Mouse (Mus musculus): ENCODE data around the gene Rhbdf1. TPM values are rescaled to one million over a fixed set of nuclear protein-coding genes. Genes with fewer than 3 reads are reported as not detected.
"Not testable (repeated sequence)": the region's sequence is repeated elsewhere in the genome, so short reads cannot be mapped to it uniquely, and the experiment has no call there.

The Rhbdf1 gene
- total RNA-seq, 2 experiments from 2014 or later = 25.0 to 29.1 TPM

DNA sequence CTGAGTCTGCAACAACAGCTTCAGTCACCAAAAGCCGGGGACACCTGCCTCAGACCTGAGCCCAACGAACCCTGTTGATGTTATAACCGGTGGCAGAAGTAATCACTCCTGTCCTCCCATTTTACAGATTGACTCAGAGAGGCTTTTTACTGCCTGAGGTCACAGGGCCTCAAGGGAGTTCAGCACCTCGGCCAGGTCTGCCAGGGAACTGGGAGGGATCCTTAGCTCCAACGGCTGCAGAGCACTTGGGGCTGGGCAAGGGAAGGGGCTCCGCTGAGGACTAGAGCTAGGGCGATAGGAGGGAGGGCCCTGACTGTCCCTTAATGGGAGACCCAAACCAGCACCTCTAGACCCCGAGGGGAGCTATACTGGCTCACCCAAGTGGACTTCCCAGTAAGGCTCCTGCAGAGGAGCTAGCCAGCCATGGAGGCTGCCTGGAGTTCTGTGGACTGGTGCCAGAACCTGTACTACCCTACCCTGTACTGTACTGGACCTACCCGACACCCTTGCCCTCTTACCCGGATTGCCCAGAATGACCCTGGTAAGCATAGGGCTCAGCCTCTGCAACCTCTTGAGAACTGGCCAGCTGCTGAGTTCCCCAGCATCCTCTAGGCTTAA lies 1.4 kb downstream of the Rhbdf1 start:
- DNase-seq = no peak

DNA sequence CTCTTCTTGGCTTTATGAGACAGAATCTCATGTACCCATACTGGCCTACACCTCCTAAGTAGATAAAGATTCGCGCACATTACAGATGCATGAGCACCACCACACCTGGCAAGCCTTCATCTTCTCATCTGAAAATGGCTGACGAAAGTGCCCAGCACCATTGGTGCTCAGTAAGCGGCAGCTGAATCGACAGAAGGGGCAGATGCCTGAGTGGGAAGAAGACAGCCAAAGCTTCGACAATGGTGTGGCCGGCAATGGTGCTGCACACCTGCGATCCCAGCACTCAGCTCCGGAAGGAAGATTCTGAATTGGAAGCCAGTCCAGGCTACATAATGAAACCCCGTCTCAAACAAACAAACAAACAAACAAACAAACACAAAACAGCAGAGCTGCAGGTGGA lies 2.8 kb downstream of the Rhbdf1 start:
- no peak for DNase-seq

DNA sequence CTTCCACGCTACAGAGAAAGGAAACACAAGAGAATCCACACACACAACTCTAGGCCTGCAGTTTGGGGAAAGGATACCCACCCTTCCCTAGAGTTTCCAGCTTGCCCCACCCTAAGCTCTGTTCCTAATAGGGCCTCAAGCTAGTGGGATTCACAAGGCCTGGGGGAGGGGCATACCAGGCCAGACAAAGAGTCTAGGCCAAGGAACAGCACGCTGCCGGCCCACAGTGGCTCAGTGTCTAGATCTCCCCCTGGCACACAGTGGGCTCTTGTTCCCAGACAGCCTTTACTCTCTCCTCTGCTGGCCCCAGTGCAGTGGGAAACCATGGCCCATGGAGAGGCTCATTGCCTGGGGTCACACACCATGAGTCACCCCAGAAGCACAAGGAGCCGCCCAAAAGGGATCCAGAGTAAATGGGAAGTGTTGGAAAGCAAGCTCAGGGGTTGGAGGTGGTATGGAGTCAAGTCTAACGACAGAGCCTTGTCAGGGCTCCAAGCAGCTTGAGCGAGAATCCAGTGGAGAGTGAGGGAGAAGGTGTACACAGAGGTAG lies 3.5 kb downstream of the Rhbdf1 start:
- no peak for DNase-seq

DNA sequence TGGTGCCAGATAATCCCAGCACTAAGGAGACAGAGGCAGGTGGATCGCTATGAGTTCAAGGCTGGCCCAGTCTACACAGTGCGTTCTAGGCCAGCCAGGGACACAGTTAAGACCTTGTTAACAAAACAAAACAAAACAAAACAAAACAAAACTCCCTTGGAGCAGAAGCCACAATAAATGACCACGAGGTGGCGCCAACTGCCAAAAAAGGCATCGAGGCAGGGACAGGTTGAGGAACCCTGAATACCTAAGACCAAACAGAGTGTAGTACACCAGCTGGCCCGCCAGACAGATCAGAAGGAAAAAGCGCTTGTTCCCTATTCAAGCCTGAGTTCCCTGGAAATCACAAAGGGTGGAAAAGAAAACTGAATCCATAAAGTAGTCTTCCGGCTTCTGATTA lies 5.2 kb downstream of the Rhbdf1 start:
- DNase-seq = peak; percentile 85

DNA sequence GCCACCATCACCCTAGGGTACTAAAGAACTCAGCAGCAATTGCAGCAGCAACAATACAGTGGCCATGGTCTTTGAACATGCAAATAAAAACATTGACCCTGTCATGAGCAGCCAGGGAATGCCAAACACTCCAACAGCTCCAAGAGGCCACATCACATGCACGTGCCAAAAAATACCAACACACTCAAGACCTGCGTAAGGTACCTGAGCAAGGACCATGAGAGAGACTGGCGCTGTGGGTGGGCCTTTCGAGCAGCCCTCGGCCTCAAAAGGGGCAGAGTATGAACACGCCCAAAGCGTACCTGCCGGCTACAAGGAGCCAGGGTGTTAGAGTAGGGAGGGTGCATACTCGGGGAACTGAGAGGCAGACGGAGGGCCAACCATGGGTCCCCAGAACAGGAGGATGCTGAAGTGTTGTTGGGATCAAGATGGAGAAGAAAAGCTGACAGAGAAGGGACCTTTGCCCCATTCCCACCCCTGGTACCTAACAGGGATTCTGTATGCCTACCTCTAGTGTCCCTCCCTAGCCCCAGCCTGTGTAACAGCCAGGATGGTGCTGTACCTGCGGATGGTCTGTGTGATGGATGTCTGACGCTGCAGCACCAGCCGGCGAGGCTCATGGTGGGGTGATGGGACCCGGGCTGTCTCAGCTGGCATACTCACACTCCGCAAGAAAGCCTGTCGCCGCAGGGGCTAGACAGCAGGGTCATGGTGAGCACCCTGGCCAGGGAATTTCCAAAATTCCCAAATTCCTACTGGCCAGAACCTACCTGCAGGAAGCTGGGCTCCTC lies 6.5 kb downstream of the Rhbdf1 start:
- no peak for DNase-seq

DNA sequence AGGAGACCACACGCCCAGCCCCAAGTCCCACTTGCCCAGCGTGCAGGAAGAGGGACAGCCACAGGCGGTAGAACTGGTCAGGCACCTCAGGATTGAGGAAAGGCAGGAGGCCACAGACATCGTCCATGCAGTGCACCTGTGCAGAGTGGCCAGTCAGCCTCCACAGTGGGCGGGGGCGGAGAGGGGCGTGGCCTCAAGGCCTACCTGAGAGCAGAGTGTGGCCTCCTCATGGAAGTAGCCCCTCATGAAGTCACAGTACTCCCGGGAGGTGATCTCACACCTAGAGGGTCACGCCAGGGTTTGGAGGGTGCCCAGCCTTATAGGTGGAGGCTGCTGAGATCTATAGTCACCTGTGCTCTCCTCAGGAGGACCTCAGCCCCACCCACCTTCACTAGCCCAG lies 11.5 kb downstream of the Rhbdf1 start:
- DNase-seq = no peak

DNA sequence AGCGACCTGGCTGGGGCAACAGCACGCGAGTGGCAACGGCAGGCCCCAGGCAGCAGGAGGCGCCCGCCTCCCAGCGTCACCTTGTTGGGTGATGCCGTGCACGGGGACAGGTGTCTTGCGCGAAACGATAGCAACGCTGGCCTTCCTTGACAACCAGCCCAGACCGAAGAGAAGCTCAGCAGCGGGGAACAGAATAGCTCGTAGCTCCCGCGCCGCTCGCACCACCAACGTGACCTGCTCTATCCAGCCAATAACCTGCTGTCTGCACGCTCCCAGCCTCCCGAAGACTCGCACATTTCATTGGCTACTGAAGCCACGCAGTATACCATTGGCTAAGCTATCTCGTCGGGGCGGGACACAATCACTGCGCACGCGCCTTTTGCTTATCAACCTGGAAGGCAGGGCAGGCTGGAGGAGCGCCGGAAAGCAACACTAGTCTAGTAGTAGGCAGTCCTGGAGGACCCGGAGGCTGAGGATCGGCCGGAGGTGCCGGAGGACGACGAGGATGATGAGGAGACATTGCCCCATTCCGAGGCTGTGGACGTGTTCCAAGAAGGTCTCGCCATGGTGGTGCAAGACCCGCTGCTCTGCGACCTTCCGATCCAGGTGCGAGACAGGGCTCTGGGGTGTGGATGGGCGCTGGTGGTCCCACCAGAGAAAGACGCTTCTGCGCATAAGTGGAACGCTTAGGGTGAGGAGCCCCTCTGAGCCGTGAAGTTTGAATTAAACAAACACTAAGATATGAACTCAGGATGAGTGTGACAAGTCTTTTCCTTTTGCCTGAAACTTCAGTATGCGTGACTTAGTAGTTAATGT lies 16.8 kb downstream of the Rhbdf1 start, which contains the start of gene Snrnp25:
Gene Snrnp25, plus strand, starts transcription at position 358 of the 816 bp plus-strand sequence.
- peak; percentile 96 for DNase-seq

DNA sequence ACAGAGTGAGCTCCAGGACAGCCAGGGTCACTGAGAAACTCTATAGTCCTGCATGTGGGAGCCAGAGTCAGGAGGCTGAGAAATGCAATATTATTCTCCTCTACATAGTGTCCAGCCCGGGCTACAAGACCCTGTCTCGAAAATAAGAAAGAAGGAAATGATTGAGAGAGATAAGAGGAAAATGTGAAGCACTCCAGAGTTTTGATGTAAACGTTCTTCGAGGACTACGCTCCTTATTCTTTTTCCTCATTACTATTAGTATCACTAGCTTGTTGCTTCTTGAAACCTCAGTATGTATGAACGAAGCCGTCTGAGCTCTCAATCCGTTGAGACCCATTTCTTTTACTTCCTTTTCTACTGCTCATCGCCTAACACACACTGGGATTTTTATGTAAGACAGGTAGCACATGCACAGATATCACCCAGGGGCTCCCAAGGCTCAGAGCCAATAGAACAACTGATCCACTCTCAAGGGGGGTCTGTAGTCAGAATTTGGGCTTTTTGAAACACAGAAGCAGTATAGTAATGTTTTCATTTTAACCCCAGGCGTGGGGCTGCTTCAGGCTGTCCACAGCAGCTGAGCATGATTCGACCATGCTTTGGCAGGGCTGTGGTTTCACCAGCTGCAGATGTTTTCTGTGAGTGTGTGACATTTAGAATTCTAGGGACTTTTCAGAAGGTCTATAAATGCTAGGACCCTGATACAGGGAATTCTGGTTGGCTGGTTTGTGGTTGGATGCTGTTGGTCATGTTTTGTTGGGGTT lies 20.0 kb downstream of the Rhbdf1 start:
- DNase-seq = no peak

DNA sequence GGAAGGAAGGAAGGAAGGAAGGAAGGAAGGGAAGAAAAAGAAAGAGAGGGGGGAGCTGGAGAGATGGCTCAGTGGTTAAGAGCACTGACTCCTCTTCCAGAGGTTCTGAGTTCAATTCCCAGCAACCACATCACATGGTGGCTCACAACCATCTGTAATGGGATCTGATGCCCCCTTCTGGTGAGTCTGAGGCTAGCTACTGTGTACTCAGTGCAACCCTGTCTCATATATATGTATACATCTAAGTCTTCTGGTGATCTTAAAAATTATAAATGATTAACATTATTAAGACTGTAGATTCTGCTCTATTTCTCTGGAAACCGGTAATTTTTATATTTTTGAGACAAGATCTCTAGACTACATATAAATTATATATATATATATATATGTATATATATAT lies 21.1 kb downstream of the Rhbdf1 start:
- DNase-seq = not testable (repeated sequence)

DNA sequence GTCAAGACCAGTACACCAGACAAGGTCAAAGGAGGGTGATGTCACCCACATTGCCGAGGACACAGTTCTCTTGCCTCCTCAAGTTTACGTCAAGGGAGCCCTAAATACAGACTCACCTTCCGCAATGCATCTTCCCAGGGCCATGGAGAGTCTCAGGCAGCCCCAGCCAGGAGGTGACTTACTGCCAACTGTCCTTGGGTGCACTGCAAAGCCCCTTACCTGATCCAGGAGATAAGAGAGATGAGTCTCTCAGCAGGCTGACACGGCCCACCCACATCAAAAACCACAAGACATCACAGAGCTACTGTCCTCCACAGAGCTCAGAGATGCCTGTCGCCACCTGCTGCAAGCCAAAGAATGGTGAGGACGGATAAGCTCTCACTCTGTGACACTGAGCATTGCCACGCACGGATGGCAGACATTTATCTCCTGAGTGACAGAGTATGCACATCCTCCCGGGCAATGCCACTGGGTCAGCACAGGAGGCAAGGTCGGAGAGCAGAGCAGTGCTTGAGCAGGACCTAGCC lies 22.0 kb downstream of the Rhbdf1 start, which contains the start of gene Il9r:
Gene Il9r, minus strand, starts transcription at position 205 of the 527 bp plus-strand sequence.
- DNase-seq = peak; percentile 48

DNA sequence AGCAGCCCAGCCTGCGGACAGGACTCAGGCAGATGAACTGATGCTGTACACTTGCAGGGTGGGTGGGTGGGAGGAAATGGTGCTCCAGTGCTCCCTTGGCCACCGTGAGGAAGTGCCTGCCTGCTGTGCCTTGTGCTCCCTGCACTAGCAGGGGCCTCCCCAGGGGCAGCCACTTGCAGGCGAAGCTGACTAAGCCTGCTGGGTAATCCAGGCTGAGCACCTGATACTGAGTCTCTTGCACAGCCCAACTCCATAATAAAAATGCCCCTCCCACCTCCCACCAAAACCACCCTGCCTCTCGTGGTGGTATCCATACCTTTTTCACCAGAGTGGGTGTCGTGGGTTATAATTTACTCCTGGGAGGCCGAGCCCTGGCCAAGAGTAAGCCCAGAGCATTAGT lies 22.9 kb downstream of the Rhbdf1 start:
- no peak for DNase-seq

DNA sequence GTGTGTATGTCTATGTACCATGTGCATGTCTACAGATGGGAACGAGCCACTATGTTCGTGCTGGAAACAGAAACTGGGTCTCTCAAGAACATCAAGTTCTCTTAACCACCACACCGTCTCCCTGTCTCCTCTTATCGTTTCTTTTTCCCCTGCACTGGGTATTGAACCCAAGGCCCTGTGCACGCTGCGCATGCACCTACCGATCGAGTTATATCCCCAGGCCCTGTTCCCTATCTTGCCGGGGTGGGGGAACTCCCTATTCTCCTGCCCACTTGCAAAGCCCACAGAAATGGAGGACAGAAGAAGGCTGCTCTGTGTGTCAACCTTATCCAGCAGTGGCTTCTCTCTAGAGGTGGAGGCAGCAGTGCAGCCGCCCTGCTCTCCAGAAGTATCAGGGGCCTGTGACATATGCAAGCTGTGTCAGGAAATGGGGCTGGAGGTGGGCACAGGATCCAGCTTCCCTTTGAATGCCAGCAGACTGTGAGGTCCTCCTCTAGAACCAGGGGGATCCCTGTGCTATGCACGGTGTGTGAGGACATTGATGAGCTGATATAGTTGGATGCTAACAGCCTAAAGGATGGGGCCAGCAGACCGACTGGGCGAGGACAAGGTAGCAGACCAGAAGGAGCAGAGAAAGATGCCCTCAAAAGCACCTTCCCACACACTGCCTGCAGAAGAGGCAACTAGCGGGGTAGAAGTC lies 23.7 kb downstream of the Rhbdf1 start:
- DNase-seq = no peak

DNA sequence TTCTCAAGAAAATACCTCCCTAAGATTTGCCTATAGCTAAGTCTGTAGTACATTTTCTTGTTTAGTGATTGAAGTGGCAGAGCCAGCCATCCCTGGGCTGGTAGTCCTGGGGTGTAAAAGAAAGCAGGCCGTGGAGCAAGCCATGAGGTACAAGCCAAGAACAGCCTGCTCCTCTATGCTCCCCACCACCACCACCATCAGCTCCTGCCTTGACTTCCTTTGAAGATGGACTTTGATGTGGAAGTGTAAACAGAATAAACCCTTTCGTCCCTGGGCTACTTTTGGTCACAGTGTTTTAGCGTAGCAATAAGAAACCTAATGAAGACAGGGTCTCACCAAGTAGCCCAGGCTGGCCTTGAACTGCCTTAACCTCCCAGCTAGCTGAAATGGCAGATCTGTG lies 24.3 kb downstream of the Rhbdf1 start:
- DNase-seq = no peak

DNA sequence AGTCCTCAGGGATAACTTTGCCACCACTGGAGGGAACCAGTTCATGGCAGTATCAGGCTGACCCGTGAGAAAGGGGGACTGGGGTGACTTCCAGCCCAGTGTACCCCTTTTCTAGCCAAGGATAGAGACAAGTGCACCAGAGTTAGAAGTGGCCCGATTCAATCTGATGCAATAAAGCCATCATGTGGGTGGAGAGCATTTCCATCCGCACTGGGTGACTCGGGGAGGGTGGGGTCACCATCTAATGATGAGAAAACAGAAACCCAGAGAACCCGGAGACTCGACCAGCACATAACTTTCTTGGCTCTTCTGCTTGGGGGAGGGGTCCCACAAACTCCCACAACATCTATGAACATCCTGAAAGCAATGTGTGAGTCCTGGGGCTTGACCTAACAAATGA lies 25.4 kb downstream of the Rhbdf1 start:
- DNase-seq = no peak

DNA sequence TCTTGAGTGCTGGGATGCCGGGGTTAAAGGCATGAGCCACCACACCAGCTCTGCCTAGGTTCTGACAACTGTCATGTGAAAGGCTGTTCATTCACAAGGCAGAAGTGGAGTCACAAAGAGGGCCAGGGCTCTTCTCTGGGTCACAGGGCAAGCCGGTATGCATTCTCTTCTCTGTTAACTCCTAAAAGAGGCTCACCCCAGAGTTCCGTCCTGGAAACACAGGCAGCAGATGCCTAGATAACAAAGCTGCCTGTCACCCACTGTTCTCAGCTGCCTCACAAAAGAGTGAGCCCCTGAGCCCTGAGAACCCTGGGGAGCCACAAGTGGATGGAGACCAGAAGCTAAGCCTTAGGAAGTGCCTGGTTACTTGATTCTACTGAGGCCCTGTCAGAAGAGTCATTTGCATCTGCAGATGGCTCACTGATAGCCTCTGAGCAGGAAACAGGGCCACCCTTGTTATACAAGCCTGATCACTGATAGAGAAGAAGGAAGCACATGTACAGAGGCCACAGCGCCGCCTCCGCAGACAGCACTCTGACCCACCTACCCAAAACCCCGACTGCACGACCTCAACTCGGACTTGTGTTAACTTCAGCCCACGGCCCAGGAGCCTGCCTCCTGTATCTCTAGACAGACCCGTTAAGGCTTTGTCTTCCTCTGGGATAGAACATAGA lies 26.1 kb downstream of the Rhbdf1 start:
- no peak for DNase-seq

DNA sequence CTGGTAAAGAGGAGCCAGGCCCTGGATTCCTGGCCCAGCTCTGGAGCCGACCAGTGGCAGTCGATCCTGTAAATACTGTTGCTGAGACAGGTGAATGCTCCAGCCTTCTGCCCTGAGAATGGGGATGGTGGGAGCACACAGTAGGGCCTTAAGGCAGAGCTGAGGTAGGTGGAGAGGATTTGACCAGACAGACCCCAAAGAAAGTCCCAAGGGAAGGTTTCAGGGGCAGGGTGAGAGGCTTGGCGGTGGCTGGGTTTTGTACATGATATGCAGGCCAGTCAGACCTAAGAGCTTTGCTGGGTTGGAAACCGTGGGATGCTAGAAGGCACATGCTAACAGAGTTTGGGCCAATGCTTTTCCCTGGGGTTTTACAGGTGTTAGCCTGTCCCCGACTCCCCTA lies 27.5 kb downstream of the Rhbdf1 start:
- DNase-seq = no peak

DNA sequence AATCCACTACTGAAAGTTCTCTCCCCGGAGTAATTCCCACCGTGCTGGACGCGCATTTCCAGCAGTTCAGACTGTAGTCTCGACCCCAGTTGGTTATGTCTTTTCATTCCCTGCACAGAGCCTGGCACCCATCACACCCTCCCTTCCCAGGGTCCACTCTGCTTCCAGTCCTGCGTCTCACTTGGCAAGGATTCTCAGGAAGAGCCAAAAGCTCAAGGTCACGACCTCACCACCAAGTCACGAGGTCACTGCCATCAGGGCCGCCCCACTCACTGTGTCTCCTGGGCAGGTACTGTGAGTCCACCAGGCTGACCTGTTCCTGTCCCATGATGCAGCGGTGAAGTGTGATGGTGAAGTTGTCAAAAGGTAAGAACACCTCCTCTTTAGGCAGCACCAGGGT lies 28.0 kb downstream of the Rhbdf1 start:
- no peak for DNase-seq

DNA sequence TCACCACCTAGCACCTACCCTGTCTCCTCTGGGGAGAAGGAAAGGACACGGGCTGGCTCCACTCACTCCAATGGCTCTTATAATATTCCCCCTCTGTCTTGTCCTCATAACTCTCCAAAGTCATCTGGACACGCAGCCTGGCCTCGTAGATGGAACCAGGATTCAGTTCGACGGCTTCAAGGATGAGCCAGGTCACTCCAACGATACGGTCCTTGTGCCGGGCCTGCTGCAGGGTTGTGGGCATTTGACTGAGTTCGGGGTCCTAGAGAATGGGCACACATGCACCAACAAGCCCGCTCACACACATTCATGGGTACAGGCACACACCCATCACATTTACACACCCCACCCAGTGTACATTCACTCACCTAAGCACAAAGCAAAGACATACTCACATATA lies 28.9 kb downstream of the Rhbdf1 start:
- no peak for DNase-seq

DNA sequence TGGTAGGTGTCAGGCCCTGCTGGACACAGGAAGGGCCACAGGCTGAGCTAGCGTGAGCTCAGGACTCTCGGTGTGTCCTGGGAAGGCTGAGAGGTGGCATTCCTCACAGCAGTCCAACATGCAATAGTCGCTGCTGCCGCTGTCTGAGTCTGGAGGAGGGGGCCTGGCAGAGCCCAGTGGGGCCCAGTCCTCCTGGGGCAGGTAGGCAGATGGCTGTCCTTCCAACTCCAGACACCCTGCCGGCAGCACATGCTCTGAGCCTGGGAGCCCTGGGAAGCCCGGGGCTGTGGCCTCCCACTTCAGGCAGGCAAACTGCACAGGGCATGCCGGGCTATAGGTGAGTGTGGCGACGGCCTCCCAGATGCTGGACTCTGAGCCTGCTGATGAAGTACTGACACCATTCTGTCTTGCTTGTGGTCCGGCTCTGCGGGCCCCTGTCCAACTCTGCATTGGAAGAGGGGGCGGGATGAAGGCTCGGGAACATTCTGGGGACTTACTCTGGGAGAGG lies 31.4 kb downstream of the Rhbdf1 start:
- no peak for DNase-seq

DNA sequence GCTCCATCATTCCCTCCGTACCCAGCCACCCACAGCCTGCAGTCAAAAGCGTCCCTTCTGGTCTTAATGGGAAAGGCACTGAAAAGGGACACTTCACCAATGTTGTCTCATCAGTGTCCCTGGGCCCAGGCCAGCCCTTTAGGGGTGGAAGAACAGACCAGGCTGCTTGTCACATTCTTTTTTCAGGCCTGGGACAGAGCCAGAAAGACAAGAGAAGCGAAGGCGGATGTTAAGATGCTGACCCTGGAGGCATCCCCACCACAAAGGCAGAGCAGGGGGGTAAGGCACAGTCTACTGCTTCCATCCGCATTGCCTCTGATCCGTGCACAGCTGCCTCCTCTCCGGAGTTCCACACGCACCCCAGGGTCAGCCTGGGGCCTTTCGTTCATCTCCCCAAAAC lies 32.0 kb downstream of the Rhbdf1 start:
- no peak for DNase-seq

All from adrenal gland, postnatal 10 days (tissue).